Mouse (Mus musculus): ENCODE measurements around the gene Kpna6. TPM values are rescaled to one million over a fixed set of nuclear protein-coding genes. Genes with fewer than 3 reads are reported as not detected.
A peak's percentile ranks its signal among the peaks of the same experiment; 100 is the strongest.

Kpna6 gene
- polyA plus RNA-seq, 1 experiment from 2014 or later: 19.9 TPM

DNA sequence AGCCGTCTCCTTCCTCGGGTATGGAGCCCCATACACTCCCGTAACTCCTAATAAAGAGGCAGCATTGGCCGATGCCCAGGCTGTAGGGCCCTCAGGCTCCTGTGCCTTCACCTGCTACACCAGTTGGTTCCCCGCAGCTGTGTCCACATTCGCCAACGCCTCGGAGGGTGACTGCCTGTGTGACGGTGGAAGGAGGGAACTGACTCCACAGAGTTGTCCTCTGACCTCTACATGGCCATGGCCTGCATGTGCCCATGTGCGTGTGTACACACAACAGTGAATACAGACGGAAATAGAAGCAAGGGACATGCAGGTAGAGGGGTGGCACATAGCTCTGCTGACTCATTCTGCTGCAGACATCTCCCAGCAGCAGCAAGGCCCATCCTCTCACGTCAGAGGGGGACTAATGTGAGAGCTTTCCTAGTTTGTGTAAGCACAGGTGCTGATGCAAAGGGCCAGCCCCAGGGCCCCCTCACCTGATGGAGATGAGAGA, 63.4 kb downstream of the Kpna6 start:
- H3K9ac ChIP-seq (replicated peaks; ENCODE audit: low read length): no peak overlapping the region
- ATAC-seq (ENCODE audit: low FRiP score, low TSS enrichment): peak; percentile 24; the same call in 1 of the 2 replicates
- 80% methylated on average over 12 of the region's 12 CpGs for WGBS
- H3K4me3 ChIP-seq (ENCODE audit: low read length): no peak overlapping the region
- H3K9me3 ChIP-seq (ENCODE audit: low read length): no peaks in the 10 kb centered on the region
- H3K36me3 ChIP-seq (ENCODE audit: insufficient read depth, low read length): peaks cover 37% of the 10 kb centered on the region
- H3K4me1 ChIP-seq (ENCODE audit: insufficient read depth, low read length): no peaks in the 10 kb centered on the region
- no peak overlapping the region for H3K27ac ChIP-seq (ENCODE audit: low read length)
- no peak overlapping the region for H3K4me2 ChIP-seq (replicated peaks; ENCODE audit: low read depth, low read length)
- no peaks in the 10 kb centered on the region for H3K27me3 ChIP-seq (ENCODE audit: insufficient read depth, low read length)

DNA sequence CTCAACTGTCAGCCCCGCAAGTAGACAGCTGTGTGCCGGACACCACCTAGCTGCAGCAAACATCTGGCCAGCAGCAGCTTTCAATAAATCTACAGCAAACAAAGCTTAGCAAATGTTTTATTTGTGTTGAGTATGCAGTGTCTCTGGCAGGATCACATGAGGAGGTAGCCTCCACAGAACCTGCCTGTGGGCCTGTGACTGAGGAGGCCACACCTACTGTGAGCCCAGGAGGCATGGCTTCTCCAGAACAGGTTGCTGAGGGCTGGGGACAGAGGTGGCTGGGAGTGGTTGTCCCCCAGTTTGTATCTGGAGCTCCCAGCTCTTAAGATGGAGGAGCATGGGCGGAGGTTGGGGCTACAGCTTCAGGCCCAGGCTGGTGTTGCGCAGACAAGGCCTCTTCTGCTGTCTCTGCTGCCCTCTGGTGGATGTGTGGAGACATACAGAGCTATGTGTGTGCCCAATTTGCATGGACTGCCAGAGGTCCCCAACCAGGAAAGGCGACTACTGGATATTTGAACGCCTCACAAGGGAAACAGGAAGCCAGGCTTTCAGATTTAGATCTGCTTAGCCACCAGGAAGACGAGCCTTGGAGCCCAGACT, 64.0 kb downstream of the Kpna6 start:
- 0 out of 2 replicates have a peak, but pooled peaks cover 2% of the 10 kb centered on the region for H3K4me1 ChIP-seq (ENCODE audit: insufficient read depth, low read length)
- no peak overlapping the region for H3K4me3 ChIP-seq (ENCODE audit: low read length)
- H3K27me3 ChIP-seq (ENCODE audit: insufficient read depth, low read length): no peaks in the 10 kb centered on the region
- 34% methylated on average over 7 of the region's 7 CpGs for WGBS
- peaks cover 43% of the 10 kb centered on the region for H3K36me3 ChIP-seq (ENCODE audit: insufficient read depth, low read length)
- no peak overlapping the region for H3K4me2 ChIP-seq (replicated peaks; ENCODE audit: low read depth, low read length)
- peak; percentile 88 for ATAC-seq (ENCODE audit: low FRiP score, low TSS enrichment)
- H3K27ac ChIP-seq (ENCODE audit: low read length): 0 out of 2 replicates have a peak overlapping the region, but pooled peaks have one; percentile 27
- H3K9ac ChIP-seq (replicated peaks; ENCODE audit: low read length): no peak overlapping the region
- no peaks in the 10 kb centered on the region for H3K9me3 ChIP-seq (ENCODE audit: low read length)

DNA sequence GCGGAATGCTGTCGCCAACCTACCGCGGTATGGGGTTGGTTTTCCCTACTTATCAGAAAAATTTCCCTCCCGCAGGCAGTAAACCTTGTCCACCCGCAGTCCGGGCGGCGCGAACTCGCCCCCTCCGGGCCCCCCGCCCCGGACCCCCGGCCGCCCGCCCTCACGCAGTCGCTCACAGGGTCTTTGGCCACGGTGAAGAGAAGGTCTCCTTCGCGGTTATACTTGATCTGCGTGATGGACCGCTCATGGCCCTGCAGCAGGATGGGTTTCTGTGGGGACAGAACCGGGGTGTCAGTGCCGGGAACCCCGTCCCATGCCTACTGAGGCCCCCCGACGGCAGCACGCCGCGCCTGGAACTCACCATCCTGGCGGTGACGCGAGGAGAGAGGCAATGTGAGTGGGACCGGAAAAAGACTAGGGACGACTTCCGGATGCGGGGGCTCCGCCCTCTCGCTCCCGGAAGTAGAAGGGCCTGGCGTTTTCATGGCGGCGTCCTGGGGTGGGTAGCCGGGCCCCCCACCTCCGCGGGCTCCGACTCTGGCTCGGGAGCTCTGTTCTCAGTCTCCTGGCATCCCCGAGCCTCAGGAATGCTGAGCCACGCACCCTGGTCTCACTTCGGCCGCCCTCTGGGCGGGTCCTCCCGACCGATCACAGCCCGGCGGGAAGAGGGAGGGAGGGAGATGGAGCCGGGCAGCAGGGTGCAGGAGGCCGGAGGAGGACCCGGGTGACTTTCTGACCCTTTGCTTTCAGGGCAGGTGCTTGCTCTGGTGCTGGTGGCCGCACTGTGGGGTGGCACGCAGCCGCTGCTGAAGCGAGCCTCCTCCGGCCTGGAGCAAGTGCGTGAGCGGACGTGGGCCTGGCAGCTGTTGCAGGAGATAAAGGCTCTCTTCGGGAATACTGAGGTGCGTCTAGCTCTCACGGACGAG, 72.1 kb downstream of the Kpna6 start, which contains the start of the genes Eif3i and Tmem234:
Eif3i (minus strand) TSS at position 416 of the 926 bp plus-strand sequence.
Tmem234 (plus strand) TSS at position 436 of the 926 bp plus-strand sequence.
- Histone ChIP-seq H3K27ac (ENCODE audit: low read length) (peak within 1 kb of the TSS; percentile 51), H3K9me3 (ENCODE audit: low read length) (no peaks in the 10 kb centered on the region), H3K4me2 (replicated peaks; ENCODE audit: low read depth, low read length) (peak within 1 kb of the TSS; percentile 80), H3K9ac (replicated peaks; ENCODE audit: low read length) (peak within 1 kb of the TSS; percentile 95), H3K4me3 (ENCODE audit: low read length) (peak within 1 kb of the TSS; percentile 98), H3K4me1 (ENCODE audit: insufficient read depth, low read length) (peaks cover 18% of the 10 kb centered on the region), H3K27me3 (ENCODE audit: insufficient read depth, low read length) (no peaks in the 10 kb centered on the region), H3K36me3 (ENCODE audit: insufficient read depth, low read length) (peaks cover 26% of the 10 kb centered on the region)
- WGBS: under 1% methylated on average over 67 of the region's 74 CpGs
- ATAC-seq (ENCODE audit: low FRiP score, low TSS enrichment): peak; percentile 93

Small RNAs within 50 kb of the gene (microRNA-seq; reads per million reads assigned to microRNA genes)
- 0.47 reads per million for gene Mir7016

Other genes with a start within 250 kb of the Kpna6 start
- 5.7 and 5.8 TPM in 2 replicates for gene Zbtb8b, start 231.9 kb downstream of the Kpna6 start, polyA plus RNA-seq (2015; fragmentation: Nextera tagmentation; extraction: Ambion mirVana)
- gene Bsdc1, start 211.2 kb downstream of the Kpna6 start, polyA plus RNA-seq (2015; fragmentation: Nextera tagmentation; extraction: Ambion mirVana): 31.8 and 33.6 TPM in 2 replicates
- gene Tssk3, start 181.7 kb downstream of the Kpna6 start, polyA plus RNA-seq (2015; fragmentation: Nextera tagmentation; extraction: Ambion mirVana): not detected in 2 replicates
- gene Fam229a, start 181.6 kb downstream of the Kpna6 start, polyA plus RNA-seq (2015; fragmentation: Nextera tagmentation; extraction: Ambion mirVana): 0.35 TPM in 1 of 2 replicates, not detected in the other
- 761 and 859 TPM in 2 replicates for gene Marcksl1, start 159.2 kb downstream of the Kpna6 start, polyA plus RNA-seq (2015; fragmentation: Nextera tagmentation; extraction: Ambion mirVana)
- 285 and 304 TPM in 2 replicates for gene Hdac1, start 130.1 kb downstream of the Kpna6 start, polyA plus RNA-seq (2015; fragmentation: Nextera tagmentation; extraction: Ambion mirVana)
- gene Lck, start 99.1 kb downstream of the Kpna6 start, polyA plus RNA-seq (2015; fragmentation: Nextera tagmentation; extraction: Ambion mirVana): 10.8 and 13.0 TPM in 2 replicates
- 35.9 and 37.8 TPM in 2 replicates for gene Fam167b, start 94.2 kb downstream of the Kpna6 start, polyA plus RNA-seq (2015; fragmentation: Nextera tagmentation; extraction: Ambion mirVana)
- 296 and 307 TPM in 2 replicates for gene Eif3i, start 72.1 kb downstream of the Kpna6 start, polyA plus RNA-seq (2015; fragmentation: Nextera tagmentation; extraction: Ambion mirVana)
- 216 and 221 TPM in 2 replicates for gene Tmem234, start 72.1 kb downstream of the Kpna6 start, polyA plus RNA-seq (2015; fragmentation: Nextera tagmentation; extraction: Ambion mirVana)
- 2.6 and 3.2 TPM in 2 replicates for gene Dcdc2b, start 58.5 kb downstream of the Kpna6 start, polyA plus RNA-seq (2015; fragmentation: Nextera tagmentation; extraction: Ambion mirVana)
- 34.8 and 38.2 TPM in 2 replicates for gene Iqcc, start 53.7 kb downstream of the Kpna6 start, polyA plus RNA-seq (2015; fragmentation: Nextera tagmentation; extraction: Ambion mirVana)
- gene Ccdc28b, start 48.8 kb downstream of the Kpna6 start, polyA plus RNA-seq (2015; fragmentation: Nextera tagmentation; extraction: Ambion mirVana): 64.1 and 71.7 TPM in 2 replicates
- 89.5 and 94.4 TPM in 2 replicates for gene Txlna, start 31.7 kb downstream of the Kpna6 start, polyA plus RNA-seq (2015; fragmentation: Nextera tagmentation; extraction: Ambion mirVana)
- 20.6 and 21.7 TPM in 2 replicates for gene Tmem39b, start 24.1 kb upstream of the Kpna6 start, polyA plus RNA-seq (2015; fragmentation: Nextera tagmentation; extraction: Ambion mirVana)
- 92.1 and 105 TPM in 2 replicates for gene Khdrbs1, start 69.5 kb upstream of the Kpna6 start, polyA plus RNA-seq (2015; fragmentation: Nextera tagmentation; extraction: Ambion mirVana)
- 272 and 298 TPM in 2 replicates for gene Ptp4a2, start 138.5 kb upstream of the Kpna6 start, polyA plus RNA-seq (2015; fragmentation: Nextera tagmentation; extraction: Ambion mirVana)